Mouse (Mus musculus) stomach, postnatal 0 days (tissue): ENCODE results near the gene Tsfm.

Source experiments
- CTCF ChIP-seq: IDR thresholded peaks from 2 replicates; pipeline ENCODE4 v1.5.1; 2016; ENCODE audit warnings: antibody characterized with exemption, low read depth, mild to moderate bottlenecking, moderate library complexity
- EP300 ChIP-seq: optimal IDR thresholded peaks from 2 replicates; pipeline ENCODE3; 2016; ENCODE audit warnings: antibody characterized with exemption

DNA sequence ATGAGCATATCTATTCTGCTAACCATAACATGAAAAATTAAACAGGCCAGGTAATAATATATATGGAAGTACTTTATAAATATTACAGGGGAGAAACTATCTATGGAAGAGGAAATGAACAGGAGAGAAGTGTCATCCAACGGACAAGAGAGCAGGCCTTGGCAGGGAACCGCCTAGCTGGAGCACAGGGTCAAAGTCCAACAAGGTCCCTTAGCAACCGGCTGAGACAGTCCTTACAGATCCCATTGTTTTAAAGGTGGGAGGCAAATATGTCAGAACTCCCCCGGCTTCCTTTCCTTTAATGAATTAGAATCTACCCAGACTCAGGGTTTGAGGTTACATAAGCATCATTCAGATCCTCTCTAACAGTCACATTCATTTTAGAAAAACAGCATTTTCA lies 53.6 kb downstream of the Tsfm start:
- TF ChIP-seq CTCF (no peak), EP300 (no peak)
